Mouse (Mus musculus): ENCODE data around the gene Gnpnat1. TPM values are rescaled to one million over a fixed set of nuclear protein-coding genes. Genes with fewer than 3 reads are reported as not detected.

Gene Gnpnat1
- total RNA-seq, 2 experiments from 2014 or later = 14.7 to 18.8 TPM

GRCm38 (mm10) chr14:45388345-45389181, 16.1 kb downstream of the Gnpnat1 start:
- Histone ChIP-seq H3K4me3 (peak overlapping the region; percentile 92), H3K27ac (peak overlapping the region; percentile 93)
- peak; percentile 91 to 93 for DNase-seq (ENCODE audit: extremely low spot score in 1 of 2, low spot score in 2 of 2)
- intact Hi-C loops (cut with DNase I) = no loop called here
- TF ChIP-seq CTCF (IDR thresholded peaks at IDR 0.05) = peak; percentile 20

GRCm38 (mm10) chr14:45387480-45387879, 17.2 kb downstream of the Gnpnat1 start:
- no peak for DNase-seq (ENCODE audit: extremely low spot score in 1 of 2, low spot score in 2 of 2)
- no peak overlapping the region for H3K27ac ChIP-seq
- intact Hi-C loops (cut with DNase I) = no loop called here
- no peak for TF ChIP-seq CTCF (IDR thresholded peaks at IDR 0.05)
- no peak overlapping the region for H3K4me3 ChIP-seq

GRCm38 (mm10) chr14:45385596-45385995, 19.1 kb downstream of the Gnpnat1 start:
- intact Hi-C loops (cut with DNase I) = no loop called here

GRCm38 (mm10) chr14:45382912-45383311, 21.8 kb downstream of the Gnpnat1 start:
- DNase-seq (ENCODE audit: extremely low spot score in 1 of 2, low spot score in 2 of 2) = no peak
- Histone ChIP-seq H3K4me3 (no peak overlapping the region), H3K27ac (no peak overlapping the region)
- peak; percentile 51 for TF ChIP-seq CTCF (IDR thresholded peaks at IDR 0.05)
- intact Hi-C loops (cut with DNase I) = loop anchor here (5.0 kb wide), 1 partner anchor 41 kb away; no protein-coding TSS in a partner anchor

More at GRCm38 (mm10) chr14:45385596-45385995, 19.1 kb downstream of the Gnpnat1 start:
- no peak overlapping the region for H3K4me3 ChIP-seq
- no peak for TF ChIP-seq CTCF (IDR thresholded peaks at IDR 0.05)
- DNase-seq (ENCODE audit: extremely low spot score in 1 of 2, low spot score in 2 of 2) = no peak
- H3K27ac ChIP-seq = no peak overlapping the region

DNA sequence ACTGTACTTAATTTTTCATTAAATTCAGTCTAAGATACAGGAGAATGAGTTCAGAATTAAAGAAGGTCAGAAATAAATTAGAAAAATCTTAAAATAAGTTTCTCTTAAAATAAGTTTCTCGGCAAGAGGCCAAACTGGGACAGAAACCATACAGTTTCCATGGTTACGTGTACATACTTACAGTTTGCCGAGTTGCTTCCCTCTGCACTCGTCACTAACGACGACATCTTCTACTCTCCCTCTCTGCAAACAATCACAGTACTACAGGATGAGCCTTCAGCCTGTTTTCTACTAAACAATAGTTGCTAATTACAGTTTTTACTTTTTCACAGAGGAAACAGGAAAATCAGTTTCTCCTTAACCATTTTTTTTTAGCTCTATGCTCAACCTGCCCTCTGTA, 24.0 kb downstream of the Gnpnat1 start:
- intact Hi-C loops (cut with DNase I) = loop anchor here (5.0 kb wide), 1 partner anchor 38 kb away; no protein-coding TSS in a partner anchor
- H3K4me3 ChIP-seq = no peak overlapping the region
- no peak for DNase-seq (ENCODE audit: extremely low spot score in 1 of 2, low spot score in 2 of 2)
- TF ChIP-seq CTCF (IDR thresholded peaks at IDR 0.05) = no peak
- no peak overlapping the region for H3K27ac ChIP-seq

GRCm38 (mm10) chr14:45378771-45379170, 25.9 kb downstream of the Gnpnat1 start:
- Histone ChIP-seq H3K4me3 (no peak overlapping the region), H3K27ac (no peak overlapping the region)
- intact Hi-C loops (cut with DNase I) = no loop called here
- TF ChIP-seq CTCF (IDR thresholded peaks at IDR 0.05) = no peak
- no peak for DNase-seq (ENCODE audit: extremely low spot score in 1 of 2, low spot score in 2 of 2)

- intact Hi-C loops (cut with DNase I) = no loop called here
- H3K4me3 ChIP-seq = no peak overlapping the region
- DNase-seq (ENCODE audit: extremely low spot score in 1 of 2, low spot score in 2 of 2) = no peak
- H3K27ac ChIP-seq = no peak overlapping the region
- TF ChIP-seq CTCF (IDR thresholded peaks at IDR 0.05) = no peak
These were observed 39.5 kb downstream of the Gnpnat1 start for GRCm38 (mm10) chr14:45365196-45365587.

DNA sequence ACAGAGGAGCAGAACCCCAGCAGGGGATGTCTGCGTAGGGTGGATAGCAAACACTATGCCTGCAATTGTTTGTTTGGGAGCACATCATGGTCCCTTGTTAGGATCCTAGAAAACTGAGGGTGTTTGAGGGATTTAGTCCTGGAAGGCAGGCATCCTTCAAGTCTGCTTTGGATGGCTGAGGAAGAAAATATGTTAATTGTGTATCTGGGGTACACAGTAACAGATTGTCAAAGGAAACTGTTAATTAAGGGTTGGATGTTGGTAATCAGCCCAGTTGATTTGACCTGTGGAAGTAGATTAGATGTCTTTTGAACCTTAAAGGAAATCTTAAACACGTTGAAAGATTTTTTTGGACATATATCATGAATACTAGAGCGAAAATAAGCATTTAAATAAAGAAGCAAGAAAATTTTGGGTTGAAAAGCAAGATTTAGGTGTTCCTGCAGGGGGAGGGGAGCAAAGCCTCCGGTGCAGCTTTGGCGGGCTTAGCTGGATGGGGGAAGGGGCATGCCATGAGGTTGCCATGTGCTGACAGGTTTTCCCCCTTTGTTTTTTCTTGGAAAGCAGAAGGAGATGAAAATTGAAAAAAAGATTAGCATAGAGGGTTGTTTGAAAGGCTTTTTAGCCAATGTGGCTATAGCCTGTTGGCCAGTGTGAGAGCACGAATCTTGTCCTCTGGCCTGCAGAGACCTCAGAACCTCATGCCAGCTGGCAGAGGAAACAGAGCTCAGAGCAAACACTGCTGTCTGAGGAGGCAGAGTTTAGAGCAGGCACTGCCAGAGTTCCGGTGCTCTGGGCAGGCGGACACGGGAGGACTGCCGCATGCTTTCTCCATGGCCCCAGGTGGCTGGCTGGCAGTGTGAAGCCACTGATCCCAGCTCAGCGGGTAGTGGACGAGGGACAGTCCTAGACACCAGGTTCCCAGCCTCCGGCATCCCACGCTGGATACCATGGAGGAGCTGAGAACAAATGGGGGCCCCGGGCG, 40.2 kb downstream of the Gnpnat1 start:
- H3K4me3 ChIP-seq = no peak overlapping the region
- intact Hi-C loops (cut with DNase I) = no loop called here
- no peak for TF ChIP-seq CTCF (IDR thresholded peaks at IDR 0.05)
- DNase-seq (ENCODE audit: extremely low spot score in 1 of 2, low spot score in 2 of 2) = no peak
- no peak overlapping the region for H3K27ac ChIP-seq

DNA sequence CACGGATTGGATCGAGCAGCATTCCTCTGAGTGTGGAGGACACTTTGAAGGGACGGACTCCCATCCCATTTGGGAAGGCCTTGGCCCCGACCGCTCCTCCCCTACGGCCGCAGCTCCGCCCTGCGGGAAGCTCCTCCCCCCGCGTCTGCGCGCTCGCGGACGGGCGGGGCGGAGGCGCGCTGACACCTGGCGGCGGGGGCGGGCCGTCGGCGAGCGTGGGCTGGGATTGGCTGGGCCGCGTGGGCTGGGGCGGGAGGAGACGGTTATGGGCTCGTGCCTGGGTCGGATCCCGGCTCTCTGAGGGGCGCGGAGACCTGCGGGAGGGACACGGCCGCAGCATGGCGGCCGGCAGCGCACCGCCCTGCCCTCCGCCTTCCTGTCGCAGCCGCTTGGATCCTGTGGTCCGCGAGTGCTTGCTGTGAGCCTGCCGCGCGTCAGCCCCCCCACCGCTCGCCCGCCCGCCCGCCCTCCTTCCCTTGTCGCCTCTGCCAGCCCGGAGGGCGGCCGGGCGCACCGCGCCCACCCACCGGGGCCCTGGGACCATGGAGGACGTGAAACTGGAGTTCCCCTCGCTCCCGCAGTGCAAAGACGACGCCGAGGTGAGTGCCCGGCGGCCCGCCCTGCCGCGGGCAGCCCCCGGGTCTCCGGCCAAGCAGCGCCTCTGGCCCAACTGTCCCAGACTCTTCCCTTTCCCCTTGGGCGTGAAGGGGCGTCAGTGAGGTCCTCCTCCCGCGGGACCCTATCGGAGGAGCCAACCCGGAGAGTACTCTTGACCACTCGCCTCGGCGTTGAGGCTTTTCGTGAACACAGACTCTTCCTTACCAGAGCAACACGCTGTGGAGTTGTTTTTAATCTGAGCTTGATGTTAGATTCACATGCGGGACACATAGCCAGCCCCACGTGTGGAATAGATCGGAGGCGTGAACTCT, 53.5 kb downstream of the Gnpnat1 start, which contains the start of gene Styx:
Styx (plus strand) TSS at position 163 of the 929 bp plus-strand sequence.
- peak; percentile 94 for DNase-seq (ENCODE audit: extremely low spot score in 1 of 2, low spot score in 2 of 2)
- intact Hi-C loops (cut with DNase I) = no loop called here
- Histone ChIP-seq H3K4me3 (peak within 1 kb of the TSS; percentile 63), H3K27ac (peak within 1 kb of the TSS; percentile 79)
- TF ChIP-seq CTCF (IDR thresholded peaks at IDR 0.05) = no peak

GRCm38 (mm10) chr14:45329589-45330181, 75.0 kb downstream of the Gnpnat1 start, which contains the start of gene Psmc6:
Gene Psmc6 (plus strand): TSS chr14:45329788.
- Histone ChIP-seq H3K4me3 (peak within 1 kb of the TSS; percentile 91), H3K27ac (peak within 1 kb of the TSS; percentile 93)
- intact Hi-C loops (cut with DNase I) = loop anchor here (1.0 kb wide), 1 partner anchor 11 kb away; the partner anchor contains the start of gene Ero1l
- peak; percentile 88 to 92 for DNase-seq (ENCODE audit: extremely low spot score in 1 of 2, low spot score in 2 of 2)
- peak; percentile 94 for TF ChIP-seq CTCF (IDR thresholded peaks at IDR 0.05)
